Mouse (Mus musculus) regulatory T cell (primary cell): ENCODE measurements around the gene Srrt.

Source experiments
- in situ Hi-C: fragments of 300-600 bp; cut with MboI, MseI; formaldehyde crosslinking; loops from one replicate; pipeline ENCODE4 v1.15.1; 2025; ENCODE audit warnings: high pct_unique_total_duplicates

Srrt gene

GRCm38 (mm10) chr5:137277360-137278342, 29.8 kb downstream of the Srrt start:
- in situ Hi-C loops: loop anchor here (25.0 kb wide), 1 partner anchor 1140 kb away; the partner anchor contains the start of genes Alkbh4 and Lrwd1

DNA sequence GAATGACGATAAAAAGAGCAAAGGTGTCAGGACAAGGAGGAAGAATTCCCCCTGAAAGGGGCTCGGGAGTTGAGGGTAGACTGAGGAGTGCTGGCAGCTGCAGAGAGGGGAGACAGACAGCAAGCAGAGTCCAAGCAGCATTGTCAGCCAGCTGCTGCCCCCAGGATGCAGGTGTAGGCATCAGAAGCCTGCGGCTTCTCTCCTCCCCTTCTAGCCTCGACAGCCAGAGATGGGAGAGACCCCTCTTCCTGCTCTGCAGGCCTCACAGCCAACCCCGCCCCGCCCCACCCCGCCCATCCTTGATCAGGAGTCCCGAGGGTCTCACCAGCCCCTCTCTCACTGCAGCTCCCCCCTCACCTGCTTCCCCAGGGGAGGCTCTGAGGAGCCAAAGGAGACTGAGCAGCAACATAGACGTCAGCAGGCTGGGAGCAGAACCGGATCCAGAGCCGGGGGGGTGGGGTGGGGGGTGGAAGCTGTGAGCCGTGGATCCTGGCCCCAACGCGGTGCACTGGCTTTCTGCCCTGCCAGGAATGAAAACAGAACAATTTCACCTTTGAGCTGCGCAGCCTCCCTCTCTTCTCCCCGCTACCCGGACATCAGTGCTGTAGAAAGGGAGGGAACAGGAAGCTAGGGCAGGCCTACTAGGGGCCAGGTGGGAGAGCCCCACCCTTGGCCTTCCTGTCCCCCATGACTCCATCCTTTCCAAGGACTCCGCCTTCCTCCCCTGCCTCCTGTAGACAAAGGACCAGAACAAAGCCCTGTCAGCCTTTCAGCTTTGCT, 39.2 kb downstream of the Srrt start:
- in situ Hi-C loops: loop anchor here (5.0 to 10.0 kb wide), 4 partner anchors 61 to 354 kb away; no protein-coding TSS in a partner anchor

GRCm38 (mm10) chr5:137264787-137265186, 42.7 kb downstream of the Srrt start:
- in situ Hi-C loops: loop anchor here (5.0 to 10.0 kb wide), 4 partner anchors 57 to 350 kb away; no protein-coding TSS in a partner anchor

DNA sequence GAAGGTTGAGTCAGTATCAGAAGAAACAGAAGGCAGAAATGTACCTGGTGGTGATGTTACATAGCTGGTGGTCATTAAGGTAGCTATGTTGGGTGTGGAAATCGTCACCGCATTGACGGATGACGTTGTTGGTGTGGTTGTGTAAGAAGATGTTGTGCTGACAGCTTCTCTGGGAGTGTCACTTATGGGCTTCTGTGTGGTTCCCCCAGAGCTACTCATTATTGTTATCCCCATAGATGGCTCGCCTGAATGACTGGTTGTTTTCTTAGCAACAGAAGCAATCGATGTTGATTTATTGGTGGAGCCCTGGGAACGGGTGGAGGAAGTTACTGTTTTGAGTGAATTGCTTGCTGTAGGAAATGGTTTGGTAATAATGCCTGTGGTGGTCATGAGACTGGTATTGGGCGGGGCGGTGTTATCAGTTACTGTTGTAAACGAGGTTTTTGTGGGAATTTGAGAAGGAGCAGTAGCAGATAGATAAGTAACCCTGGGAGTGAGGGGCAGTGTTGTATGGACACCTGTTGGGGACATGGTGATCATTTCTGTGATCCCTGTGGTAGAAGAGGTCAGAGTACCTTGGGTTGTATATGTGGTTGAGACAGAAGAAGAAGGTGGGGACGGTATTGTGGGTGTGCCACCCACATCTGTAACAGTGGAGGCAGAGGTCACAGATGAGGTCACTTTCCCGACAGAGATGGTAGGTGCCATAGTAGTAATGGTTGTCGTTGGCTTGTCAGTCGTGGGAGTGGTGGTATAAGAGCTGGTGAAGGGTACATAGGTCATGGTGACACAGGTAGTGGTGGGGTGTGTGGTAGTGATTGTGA, 43.4 kb downstream of the Srrt start:
- in situ Hi-C loops: loop anchor here (10.0 kb wide), 2 partner anchors 181 to 349 kb away; no protein-coding TSS in a partner anchor
